Mouse (Mus musculus) testis, adult 2 months (tissue): ENCODE measurements around the gene Hist1h4f. TPM values are rescaled to one million over a fixed set of nuclear protein-coding genes. Genes with fewer than 3 reads are reported as not detected.
A peak's percentile ranks its signal among the peaks of the same experiment; 100 is the strongest.

Experiments used
- H3K27ac ChIP-seq: fragments of 200-500 bp; 2 replicates; pipeline ENCODE4 v1.5.1; 2012; ENCODE audit warnings: low read depth, low read length; ENCODE audit not compliant: control insufficient read depth, insufficient read depth
- H3K27me3 ChIP-seq: fragments of 200-500 bp; 2 replicates; pipeline ENCODE4 v1.6.1; 2012; ENCODE audit warnings: mild to moderate bottlenecking, low read length, moderate library complexity; ENCODE audit not compliant: control insufficient read depth, insufficient read depth
- H3K36me3 ChIP-seq: fragments of 200-500 bp; 2 replicates; pipeline ENCODE4 v1.6.1; 2012; ENCODE audit warnings: mild to moderate bottlenecking, low read length; ENCODE audit not compliant: control insufficient read depth, insufficient read depth
- H3K4me1 ChIP-seq: fragments of 200-500 bp; 2 replicates; pipeline ENCODE4 v1.6.1; 2012; ENCODE audit warnings: low read length; ENCODE audit not compliant: control insufficient read depth, insufficient read depth
- H3K4me3 ChIP-seq: fragments of 200-500 bp; 2 replicates; pipeline ENCODE4 v1.5.1; 2012; ENCODE audit warnings: low read depth, mild to moderate bottlenecking, low read length, moderate library complexity, mixed read lengths; ENCODE audit not compliant: control insufficient read depth
- CTCF ChIP-seq: fragments of 200-500 bp; IDR thresholded peaks from 2 replicates; pipeline ENCODE4 v1.5.1; 2012; ENCODE audit warnings: low read depth, mild to moderate bottlenecking, inconsistent platforms, low read length, moderate library complexity; ENCODE audit not compliant: control insufficient read depth, insufficient read depth, insufficient replicate concordance
- POLR2A ChIP-seq: fragments of 200-500 bp; IDR thresholded peaks from 2 replicates; pipeline ENCODE4 v1.6.1; 2012; ENCODE audit warnings: low read depth, mild to moderate bottlenecking, inconsistent platforms, low read length, moderate library complexity; ENCODE audit not compliant: control insufficient read depth
- polyA plus RNA-seq: library from polyadenylated mRNA; depleted of rRNA; stranded (reverse); fragments of >200 nt; gene quantifications from 2 replicates; pipeline ENCODE4 v1.2.3, GENCODE M21; 2012

Gene Hist1h4f
- polyA plus RNA-seq, 1 experiment: 2.1 TPM

DNA sequence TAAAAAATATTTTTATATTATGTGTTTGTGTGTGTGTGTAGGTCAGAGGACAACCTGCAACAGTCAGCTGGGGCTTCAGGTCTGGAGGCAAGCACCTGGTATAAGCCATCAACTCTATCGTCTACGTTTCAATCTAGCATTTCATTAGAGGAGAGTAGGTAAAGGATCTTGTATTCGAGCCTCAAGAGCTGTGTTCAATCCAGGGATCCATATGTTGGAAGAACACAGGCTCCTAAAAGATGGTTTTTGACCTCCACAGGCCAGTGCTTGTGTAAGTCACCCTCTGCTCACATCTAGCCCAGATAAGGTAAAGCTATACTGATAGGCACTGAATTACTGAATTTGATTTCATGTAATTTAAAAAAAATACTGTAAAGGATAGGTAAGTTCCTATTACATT is 5.5 kb upstream of the Hist1h4f start:
- Histone ChIP-seq H3K4me1 (no peaks in the 10 kb centered on the region; the same call in 1 of the 2 replicates), H3K27ac (no peak overlapping the region), H3K27me3 (no peaks in the 10 kb centered on the region), H3K4me3 (no peak overlapping the region; the same call in 1 of the 2 replicates), H3K36me3 (no peaks in the 10 kb centered on the region)
- TF ChIP-seq CTCF: no peak
- no peak for TF ChIP-seq POLR2A

DNA sequence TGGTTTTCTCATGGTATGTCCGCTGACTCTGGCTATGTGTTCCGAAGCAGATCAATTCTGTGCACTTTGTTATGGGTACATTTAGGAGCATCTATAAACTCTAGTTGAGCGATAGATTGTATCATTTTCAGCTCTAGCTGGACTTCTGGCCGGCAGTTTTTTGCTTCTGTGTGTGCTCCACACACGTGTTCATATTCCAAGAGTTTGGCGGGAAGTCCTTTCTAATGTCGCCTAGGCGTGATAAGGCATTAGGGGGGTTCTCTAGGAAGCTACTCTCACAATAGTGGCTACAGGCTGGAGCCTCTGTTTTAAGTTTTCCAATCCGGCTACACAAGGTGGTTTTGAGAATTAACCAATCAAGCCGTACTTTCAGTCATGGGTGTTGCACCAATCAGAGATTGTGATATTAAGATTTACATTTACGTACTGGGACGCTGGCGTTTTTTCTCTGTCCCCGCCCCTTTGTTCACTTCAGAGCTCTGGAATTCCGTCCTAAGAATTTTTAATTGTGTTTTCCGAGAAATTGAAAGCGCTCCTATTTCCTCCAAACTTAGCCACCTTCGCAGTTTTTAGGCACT is 4.5 kb upstream of the Hist1h4f start:
- H3K4me3 ChIP-seq: peak overlapping the region; percentile 66
- no peaks in the 10 kb centered on the region for H3K36me3 ChIP-seq
- peak overlapping the region; percentile 76 for H3K27ac ChIP-seq
- no peaks in the 10 kb centered on the region for H3K27me3 ChIP-seq
- no peak for TF ChIP-seq CTCF
- TF ChIP-seq POLR2A: no peak
- peaks cover 3% of the 10 kb centered on the region for H3K4me1 ChIP-seq

DNA sequence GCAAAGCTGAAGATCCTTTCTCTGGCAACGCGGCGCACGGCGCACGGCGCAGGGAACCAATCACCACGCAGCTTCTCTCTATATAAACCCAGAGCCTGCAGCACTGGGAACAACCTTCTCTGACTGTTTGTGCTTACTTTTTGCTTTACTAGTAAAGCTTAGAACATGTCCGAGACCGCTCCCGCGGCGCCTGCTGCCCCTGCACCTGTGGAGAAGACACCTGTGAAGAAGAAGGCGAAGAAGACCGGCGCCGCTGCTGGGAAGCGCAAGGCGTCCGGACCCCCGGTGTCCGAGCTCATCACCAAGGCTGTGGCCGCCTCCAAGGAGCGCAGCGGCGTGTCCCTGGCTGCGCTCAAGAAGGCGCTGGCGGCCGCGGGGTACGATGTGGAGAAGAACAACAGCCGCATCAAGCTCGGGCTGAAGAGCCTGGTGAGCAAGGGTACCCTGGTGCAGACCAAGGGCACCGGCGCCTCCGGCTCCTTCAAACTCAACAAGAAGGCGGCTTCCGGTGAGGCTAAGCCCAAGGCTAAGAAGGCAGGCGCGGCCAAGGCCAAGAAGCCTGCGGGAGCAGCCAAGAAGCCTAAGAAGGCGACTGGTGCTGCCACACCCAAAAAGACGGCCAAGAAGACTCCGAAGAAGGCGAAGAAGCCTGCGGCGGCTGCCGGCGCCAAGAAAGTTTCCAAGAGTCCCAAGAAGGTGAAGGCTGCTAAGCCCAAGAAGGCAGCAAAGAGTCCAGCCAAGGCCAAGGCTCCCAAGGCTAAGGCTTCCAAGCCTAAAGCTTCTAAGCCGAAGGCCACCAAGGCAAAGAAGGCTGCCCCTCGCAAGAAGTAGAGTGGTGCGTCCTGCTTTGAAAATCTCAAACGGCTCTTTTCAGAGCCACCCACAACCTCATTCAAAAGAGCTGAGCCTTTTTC is 3.7 kb upstream of the Hist1h4f start:
- H3K4me1 ChIP-seq: peaks cover 3% of the 10 kb centered on the region
- no peaks in the 10 kb centered on the region for H3K27me3 ChIP-seq
- H3K4me3 ChIP-seq: peak overlapping the region; percentile 66
- peak overlapping the region; percentile 76 for H3K27ac ChIP-seq
- H3K36me3 ChIP-seq: no peaks in the 10 kb centered on the region
- TF ChIP-seq CTCF (no peak), POLR2A (peak; percentile 39; the same call in 1 of the 2 replicates)

DNA sequence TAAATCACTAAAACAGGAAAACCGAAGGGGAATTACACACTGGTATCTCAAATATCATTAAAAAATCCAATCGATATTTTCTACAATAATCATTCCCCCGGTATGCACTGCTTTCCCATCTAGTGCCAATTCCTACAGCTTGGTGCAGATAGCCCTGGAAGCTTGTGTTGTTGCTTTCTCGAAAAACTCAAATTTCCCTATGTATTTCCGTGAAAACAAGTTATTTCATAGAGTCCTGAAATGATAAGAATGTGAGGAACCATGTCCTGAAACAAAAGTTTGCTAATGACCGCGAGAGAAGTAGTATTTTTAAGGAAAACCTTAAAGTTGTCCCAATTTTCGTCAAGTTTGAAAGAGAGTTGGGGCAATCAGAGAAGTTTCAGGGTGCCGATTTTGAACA is 2.9 kb upstream of the Hist1h4f start:
- no peak overlapping the region for H3K4me3 ChIP-seq
- no peaks in the 10 kb centered on the region for H3K36me3 ChIP-seq
- TF ChIP-seq CTCF (no peak), POLR2A (no peak)
- H3K27me3 ChIP-seq: no peaks in the 10 kb centered on the region
- H3K4me1 ChIP-seq: peaks cover 3% of the 10 kb centered on the region
- H3K27ac ChIP-seq: no peak overlapping the region

DNA sequence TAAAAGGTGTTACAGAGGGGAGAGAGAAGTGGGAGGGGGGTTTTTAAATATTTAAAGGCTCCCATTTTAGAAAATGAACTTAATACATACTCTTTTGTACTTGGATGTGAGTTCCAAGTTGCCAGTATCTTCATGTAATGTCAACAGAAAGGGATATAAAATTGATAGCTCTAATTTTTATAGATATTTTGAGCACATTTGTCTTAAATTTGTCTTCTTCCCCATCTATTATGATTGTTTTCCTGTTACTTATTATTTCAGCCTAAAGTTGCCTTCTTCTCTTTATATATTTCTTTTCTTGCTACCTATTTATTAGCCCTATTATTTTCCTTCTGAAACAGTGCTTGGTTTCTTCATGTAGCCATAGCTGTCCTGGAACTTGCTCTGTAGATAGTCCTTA is 1.5 kb upstream of the Hist1h4f start, which contains the start of gene Hist1h1d:
TSS of gene Hist1h1d (plus strand) at position 301 of the 400 bp plus-strand sequence.
- Histone ChIP-seq H3K36me3 (no peaks in the 10 kb centered on the region), H3K27ac (no peak within 1 kb of the TSS), H3K4me3 (no peak within 1 kb of the TSS), H3K27me3 (no peaks in the 10 kb centered on the region), H3K4me1 (peaks cover 3% of the 10 kb centered on the region)
- TF ChIP-seq POLR2A: no peak

DNA sequence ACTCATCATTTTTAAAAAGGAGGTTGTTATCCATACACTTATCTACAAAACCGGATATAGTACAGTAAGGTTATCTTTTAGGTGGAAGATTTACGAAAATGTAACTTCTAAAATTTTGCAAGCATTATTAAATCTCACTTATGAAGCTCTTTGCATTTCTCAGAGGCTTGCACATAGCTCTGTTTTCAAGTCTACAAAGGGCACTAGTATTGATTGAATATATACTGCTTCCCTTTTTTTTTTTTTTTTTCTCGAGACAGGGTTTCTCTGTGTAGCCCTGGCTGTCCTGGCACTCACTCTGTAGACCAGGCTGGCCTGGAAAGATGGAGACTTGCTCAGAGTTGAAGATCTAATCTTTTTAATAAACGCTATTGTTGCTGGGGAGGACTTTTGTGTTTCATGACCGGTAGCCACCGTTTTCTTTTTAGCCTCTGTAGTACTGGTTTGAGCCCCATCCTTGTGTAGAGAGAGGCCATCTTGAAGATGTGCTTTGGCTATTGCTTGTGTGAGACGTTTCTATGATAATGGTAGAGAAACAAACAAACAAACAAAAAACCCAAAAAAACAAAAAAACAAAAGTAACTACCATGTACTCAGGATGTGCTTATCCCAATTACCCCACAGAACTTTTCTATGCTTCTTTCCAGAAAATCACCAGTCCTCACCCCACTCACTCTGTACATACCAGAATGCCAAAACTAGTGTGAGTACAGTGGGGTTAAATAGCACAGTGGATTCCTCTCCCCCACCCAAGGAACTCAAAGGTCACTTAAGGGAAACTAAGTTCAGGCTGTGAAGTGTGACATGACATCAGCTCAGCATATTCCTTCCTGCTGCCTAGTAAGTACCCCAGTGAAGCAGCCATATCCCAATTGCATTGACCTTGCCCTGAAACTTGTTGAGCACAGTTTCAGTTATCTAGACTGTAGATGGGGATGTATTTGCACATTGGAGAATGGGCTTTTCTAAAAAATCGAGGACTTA is 775 bp upstream of the Hist1h4f start:
- H3K36me3 ChIP-seq: no peaks in the 10 kb centered on the region

More for the DNA sequence above, 775 bp upstream of the Hist1h4f start:
- Histone ChIP-seq H3K27ac (no peak overlapping the region), H3K4me1 (peaks cover 3% of the 10 kb centered on the region), H3K4me3 (no peak overlapping the region), H3K27me3 (no peaks in the 10 kb centered on the region)
- TF ChIP-seq CTCF (no peak), POLR2A (no peak)
